Mouse (Mus musculus): ENCODE data around the gene Ndufc2. TPM values are rescaled to one million over a fixed set of nuclear protein-coding genes. Genes with fewer than 3 reads are reported as not detected.

Ndufc2 gene
- polyA plus RNA-seq, 1 experiment from 2014 or later = 364 TPM

DNA sequence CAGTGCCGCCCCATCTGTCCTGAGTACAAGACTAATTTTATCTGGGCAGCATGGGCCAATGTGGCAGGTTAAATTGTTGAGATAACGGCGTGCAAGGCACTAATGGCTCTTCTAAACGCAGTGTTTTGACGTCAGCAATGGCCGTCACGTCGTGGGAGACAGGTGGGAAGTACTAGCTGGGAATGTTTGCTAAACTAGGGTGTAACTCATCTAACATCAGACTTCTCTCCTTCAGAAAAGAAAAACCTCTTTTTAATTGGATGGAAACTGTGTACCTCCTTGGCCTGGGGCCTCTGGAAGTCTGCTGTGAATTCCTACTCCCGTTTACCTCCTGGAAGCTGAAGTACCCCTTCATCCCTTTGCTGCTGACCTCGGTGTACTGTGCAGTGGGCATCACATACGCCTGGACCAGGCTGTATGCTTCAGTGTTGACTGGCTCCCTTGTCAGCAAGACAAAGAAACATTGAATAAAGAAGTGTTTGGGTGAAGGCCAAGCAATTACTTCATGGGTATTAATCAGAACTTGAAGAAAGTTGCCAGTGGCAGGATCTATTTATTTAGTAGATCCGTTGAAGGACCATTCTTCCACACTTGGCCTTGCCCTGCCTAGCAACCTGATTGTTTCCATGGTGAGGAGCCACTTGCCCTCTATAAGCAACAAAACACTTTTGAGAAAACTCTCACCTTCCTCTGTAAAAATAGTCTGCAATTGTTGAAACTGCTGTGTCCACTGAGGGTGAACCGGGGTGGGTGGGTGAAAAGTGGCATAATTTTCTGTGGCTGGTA, 8.3 kb upstream of the Ndufc2 start:
- no peaks in the 10 kb centered on the region; the same call in 1 of the 2 replicates for H3K4me1 ChIP-seq
- peak; percentile 91 for ATAC-seq (ENCODE audit: low FRiP score)
- peak overlapping the region; percentile 30; the same call in 1 of the 2 replicates for H3K27ac ChIP-seq

DNA sequence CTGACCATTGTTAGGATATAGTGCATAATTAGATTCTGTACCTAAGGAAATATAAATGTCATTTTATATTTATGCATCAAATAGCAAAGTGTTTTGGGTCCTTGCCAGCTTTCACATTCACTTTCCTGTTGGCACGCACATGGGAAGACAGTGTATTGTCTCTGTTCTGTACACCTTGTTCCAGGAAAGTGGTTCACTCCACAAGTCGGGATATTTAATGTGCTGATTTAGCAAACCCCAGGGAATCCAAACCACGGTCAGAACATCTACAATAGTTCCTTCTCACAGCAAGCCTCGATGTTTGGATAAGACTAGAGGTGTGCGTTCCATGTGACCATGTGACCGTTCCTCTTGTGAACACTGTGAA, 7.7 kb upstream of the Ndufc2 start:
- no peaks in the 10 kb centered on the region; the same call in 1 of the 2 replicates for H3K4me1 ChIP-seq
- H3K9me3 ChIP-seq (replicated peaks) = no peaks in the 10 kb centered on the region
- WGBS = 81% methylated on average over 6 of the region's 6 CpGs
- H3K36me3 ChIP-seq = peaks cover 39% of the 10 kb centered on the region
- peak; percentile 42; the same call in 1 of the 2 replicates for ATAC-seq (ENCODE audit: low FRiP score)
- no peak overlapping the region for H3K9ac ChIP-seq
- no peak overlapping the region for H3K4me3 ChIP-seq
- H3K4me2 ChIP-seq (replicated peaks) = no peak overlapping the region
- H3K27ac ChIP-seq = no peak overlapping the region
- no peaks in the 10 kb centered on the region for H3K27me3 ChIP-seq

More for the DNA sequence above, 8.3 kb upstream of the Ndufc2 start:
- Histone ChIP-seq H3K9ac (no peak overlapping the region; the same call in 1 of the 2 replicates), H3K9me3 (replicated peaks) (no peaks in the 10 kb centered on the region), H3K4me2 (replicated peaks) (no peak overlapping the region), H3K36me3 (peaks cover 45% of the 10 kb centered on the region), H3K27me3 (no peaks in the 10 kb centered on the region), H3K4me3 (no peak overlapping the region)
- WGBS = 68% methylated on average over 13 of the region's 13 CpGs

DNA sequence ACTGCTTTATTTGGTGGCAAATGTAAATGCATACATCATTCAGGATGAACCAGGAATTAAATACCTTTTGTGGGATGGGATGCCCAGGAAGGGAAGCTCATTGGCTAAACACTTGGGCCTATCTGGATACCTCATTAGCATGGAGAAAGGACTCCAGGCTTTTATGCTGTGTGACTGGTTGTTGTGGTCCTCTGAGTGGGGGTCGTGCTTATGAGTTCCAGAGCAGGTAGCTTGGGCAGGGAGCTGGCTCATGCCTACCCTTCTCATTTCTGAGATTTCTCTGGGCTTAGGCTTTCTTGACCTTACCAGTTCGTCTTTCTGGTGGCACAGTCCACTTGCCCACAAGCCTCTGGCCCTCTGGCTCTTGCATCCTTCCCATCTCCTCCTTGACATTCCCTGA, 5.4 kb upstream of the Ndufc2 start:
- no peak overlapping the region for H3K4me2 ChIP-seq (replicated peaks)
- no peak overlapping the region for H3K9ac ChIP-seq
- no peak overlapping the region for H3K4me3 ChIP-seq
- H3K4me1 ChIP-seq = no peaks in the 10 kb centered on the region; the same call in 1 of the 2 replicates
- H3K9me3 ChIP-seq (replicated peaks) = no peaks in the 10 kb centered on the region
- H3K36me3 ChIP-seq = peaks cover 21% of the 10 kb centered on the region
- WGBS = 87% methylated on average over 2 of the region's 2 CpGs
- no peak overlapping the region for H3K27ac ChIP-seq
- no peak for ATAC-seq (ENCODE audit: low FRiP score)
- H3K27me3 ChIP-seq = no peaks in the 10 kb centered on the region

DNA sequence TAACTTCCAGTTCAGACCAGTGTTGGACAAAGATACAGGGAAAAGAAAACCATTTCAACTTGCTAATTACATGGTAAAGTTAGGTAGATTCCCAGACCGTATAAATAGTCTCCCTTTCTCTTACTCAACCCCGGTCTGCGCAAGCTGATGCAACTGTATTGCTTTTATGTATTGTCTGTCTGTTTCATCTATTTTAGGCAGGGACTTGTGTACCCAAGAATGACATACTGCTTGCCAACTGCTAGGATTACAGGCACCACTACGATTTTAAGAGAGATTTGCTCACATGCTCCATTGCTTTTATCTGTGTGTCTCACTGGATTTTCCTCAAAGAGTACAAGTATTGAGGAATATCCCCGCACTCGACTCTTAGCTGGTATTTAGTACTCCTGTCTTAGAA, 860 bp upstream of the Ndufc2 start:
- ATAC-seq (ENCODE audit: low FRiP score) = no peak
- H3K4me3 ChIP-seq = no peak overlapping the region

GRCm38 (mm10) chr7:97407145-97407544, 7.3 kb downstream of the Ndufc2 start:
- H3K9me3 ChIP-seq (replicated peaks) = no peaks in the 10 kb centered on the region
- no peak overlapping the region for H3K4me2 ChIP-seq (replicated peaks)
- no peak overlapping the region for H3K9ac ChIP-seq
- H3K27me3 ChIP-seq = no peaks in the 10 kb centered on the region
- H3K36me3 ChIP-seq = peaks cover 48% of the 10 kb centered on the region
- no peak overlapping the region for H3K27ac ChIP-seq
- ATAC-seq (ENCODE audit: low FRiP score) = no peak
- WGBS = 91% methylated on average over 10 of the region's 10 CpGs
- no peak overlapping the region for H3K4me3 ChIP-seq
- no peaks in the 10 kb centered on the region; the same call in 1 of the 2 replicates for H3K4me1 ChIP-seq

More for the DNA sequence above, 860 bp upstream of the Ndufc2 start:
- no peak overlapping the region for H3K9ac ChIP-seq
- no peak overlapping the region for H3K4me2 ChIP-seq (replicated peaks)
- H3K27me3 ChIP-seq = no peaks in the 10 kb centered on the region
- 0 out of 2 replicates have a peak, but pooled peaks cover 11% of the 10 kb centered on the region for H3K36me3 ChIP-seq
- WGBS = 91% methylated on average over 6 of the region's 6 CpGs
- no peaks in the 10 kb centered on the region for H3K9me3 ChIP-seq (replicated peaks)
- H3K27ac ChIP-seq = no peak overlapping the region
- H3K4me1 ChIP-seq = peaks cover 16% of the 10 kb centered on the region

GRCm38 (mm10) chr7:97411106-97411505, 11.3 kb downstream of the Ndufc2 start:
- Histone ChIP-seq H3K9me3 (replicated peaks) (no peaks in the 10 kb centered on the region), H3K27ac (no peak overlapping the region), H3K4me2 (replicated peaks) (no peak overlapping the region), H3K4me3 (no peak overlapping the region), H3K4me1 (peaks cover 3% of the 10 kb centered on the region; the same call in 1 of the 2 replicates), H3K9ac (no peak overlapping the region), H3K36me3 (peaks cover 48% of the 10 kb centered on the region), H3K27me3 (no peaks in the 10 kb centered on the region)
- no peak for ATAC-seq (ENCODE audit: low FRiP score)
- WGBS = 88% methylated on average over 2 of the region's 2 CpGs

DNA sequence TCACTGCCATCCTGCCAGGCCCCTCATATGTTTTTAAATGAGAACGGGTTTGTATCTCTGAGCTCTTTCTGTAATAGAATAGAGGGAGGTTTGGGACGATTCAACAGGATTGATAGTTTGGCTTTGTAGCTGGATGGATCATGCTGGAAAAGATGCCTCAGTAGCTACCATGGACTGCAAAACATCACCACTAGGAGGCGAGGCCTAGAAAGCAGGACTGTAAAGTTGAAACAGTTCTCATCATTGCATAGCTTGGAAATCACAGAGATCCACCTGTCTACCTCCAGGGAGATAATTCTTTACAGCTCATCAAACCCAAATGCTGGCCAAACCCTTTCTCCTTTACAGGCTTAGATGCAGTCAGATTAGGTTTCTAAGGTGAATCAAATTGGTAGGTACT, 11.8 kb downstream of the Ndufc2 start:
- peaks cover 48% of the 10 kb centered on the region for H3K36me3 ChIP-seq
- ATAC-seq (ENCODE audit: low FRiP score) = no peak
- H3K4me2 ChIP-seq (replicated peaks) = no peak overlapping the region
- no peaks in the 10 kb centered on the region for H3K9me3 ChIP-seq (replicated peaks)
- no peak overlapping the region for H3K9ac ChIP-seq
- no peak overlapping the region for H3K4me3 ChIP-seq
- no peak overlapping the region for H3K27ac ChIP-seq
- peaks cover 3% of the 10 kb centered on the region; the same call in 1 of the 2 replicates for H3K4me1 ChIP-seq
- 79% methylated on average over 3 of the region's 3 CpGs for WGBS
- H3K27me3 ChIP-seq = no peaks in the 10 kb centered on the region

DNA sequence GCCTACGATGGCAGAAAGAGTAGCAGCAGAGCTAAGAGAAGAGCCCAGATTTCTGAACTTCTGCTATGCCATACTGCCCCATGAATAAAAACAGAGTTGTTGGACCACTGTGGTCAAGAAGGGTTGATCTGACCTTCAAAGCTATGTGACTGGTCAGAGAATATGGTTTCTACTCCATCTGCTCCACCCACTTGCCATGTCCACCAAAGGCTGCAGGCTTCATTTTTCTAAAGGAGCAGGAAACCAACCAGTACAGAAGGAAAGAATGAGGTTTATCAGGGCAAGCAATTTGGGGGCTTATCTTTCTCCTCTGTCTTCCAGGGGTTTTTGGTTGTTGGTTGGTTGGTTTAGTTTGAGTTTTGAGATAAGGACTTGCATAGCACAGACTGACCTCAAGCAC, 14.2 kb downstream of the Ndufc2 start:
- Histone ChIP-seq H3K9ac (no peak overlapping the region), H3K4me1 (peaks cover 6% of the 10 kb centered on the region), H3K27ac (no peak overlapping the region), H3K36me3 (peaks cover 32% of the 10 kb centered on the region), H3K4me2 (replicated peaks) (no peak overlapping the region), H3K27me3 (no peaks in the 10 kb centered on the region), H3K9me3 (replicated peaks) (no peaks in the 10 kb centered on the region), H3K4me3 (no peak overlapping the region)
- 98% methylated on average over 1 of the region's 1 CpGs for WGBS
- ATAC-seq (ENCODE audit: low FRiP score) = no peak

GRCm38 (mm10) chr7:97414426-97414825, 14.6 kb downstream of the Ndufc2 start:
- Histone ChIP-seq H3K9me3 (replicated peaks) (no peaks in the 10 kb centered on the region), H3K27ac (no peak overlapping the region), H3K36me3 (peaks cover 28% of the 10 kb centered on the region), H3K4me1 (peaks cover 7% of the 10 kb centered on the region), H3K27me3 (no peaks in the 10 kb centered on the region), H3K4me3 (no peak overlapping the region), H3K4me2 (replicated peaks) (no peak overlapping the region), H3K9ac (no peak overlapping the region)
- WGBS = 85% methylated on average over 1 of the region's 1 CpGs
- no peak for ATAC-seq (ENCODE audit: low FRiP score)

DNA sequence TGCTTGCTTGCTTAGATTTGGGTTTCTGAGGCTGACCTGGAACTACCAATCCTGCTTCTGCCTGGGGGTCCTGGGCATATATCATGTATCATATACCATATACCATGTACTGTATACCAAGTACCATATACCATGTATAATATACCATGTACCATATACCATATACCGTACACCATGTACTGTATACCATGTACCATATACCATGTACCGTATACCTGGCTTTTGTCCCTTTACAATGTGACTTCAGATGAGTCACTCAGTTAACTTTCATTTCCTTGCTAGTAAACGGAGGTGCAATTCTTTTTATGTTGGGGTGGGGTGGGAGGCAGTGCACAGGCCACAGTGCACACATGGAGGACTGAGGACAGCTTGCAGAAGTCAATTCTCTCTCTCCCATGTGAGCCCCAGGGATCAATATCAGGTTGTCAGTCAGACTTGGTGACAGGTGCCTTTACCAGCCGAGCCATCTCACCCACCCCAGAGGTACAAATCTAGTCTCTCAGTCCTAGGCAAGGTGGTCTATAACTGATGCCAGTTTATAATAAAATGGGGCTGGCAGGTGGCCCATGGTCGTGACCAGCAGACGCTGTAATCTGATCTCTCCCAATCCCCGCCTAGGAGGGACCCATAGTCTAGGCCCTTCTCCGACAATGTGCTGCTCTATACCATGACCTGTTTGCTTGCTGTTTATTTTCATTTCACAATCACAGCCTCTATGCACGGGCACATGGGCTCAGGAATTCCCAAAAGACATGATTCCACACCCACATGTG, 15.3 kb downstream of the Ndufc2 start:
- no peak for ATAC-seq (ENCODE audit: low FRiP score)
- 64% methylated on average over 9 of the region's 9 CpGs for WGBS
- no peak overlapping the region for H3K4me3 ChIP-seq
- no peak overlapping the region for H3K4me2 ChIP-seq (replicated peaks)
- no peaks in the 10 kb centered on the region for H3K9me3 ChIP-seq (replicated peaks)
- no peaks in the 10 kb centered on the region for H3K27me3 ChIP-seq
- H3K36me3 ChIP-seq = peaks cover 21% of the 10 kb centered on the region
- no peak overlapping the region for H3K27ac ChIP-seq
- H3K4me1 ChIP-seq = peaks cover 7% of the 10 kb centered on the region
- H3K9ac ChIP-seq = no peak overlapping the region

GRCm38 (mm10) chr7:97416473-97416872, 16.7 kb downstream of the Ndufc2 start:
- no peak overlapping the region for H3K9ac ChIP-seq
- H3K27ac ChIP-seq = no peak overlapping the region
- H3K4me2 ChIP-seq (replicated peaks) = no peak overlapping the region
- H3K27me3 ChIP-seq = no peaks in the 10 kb centered on the region
- H3K4me1 ChIP-seq = peaks cover 7% of the 10 kb centered on the region
- no peak overlapping the region for H3K4me3 ChIP-seq
- H3K9me3 ChIP-seq (replicated peaks) = no peaks in the 10 kb centered on the region
- WGBS = 83% methylated on average over 4 of the region's 4 CpGs
- peaks cover 7% of the 10 kb centered on the region; the same call in 1 of the 2 replicates for H3K36me3 ChIP-seq
- no peak for ATAC-seq (ENCODE audit: low FRiP score)

DNA sequence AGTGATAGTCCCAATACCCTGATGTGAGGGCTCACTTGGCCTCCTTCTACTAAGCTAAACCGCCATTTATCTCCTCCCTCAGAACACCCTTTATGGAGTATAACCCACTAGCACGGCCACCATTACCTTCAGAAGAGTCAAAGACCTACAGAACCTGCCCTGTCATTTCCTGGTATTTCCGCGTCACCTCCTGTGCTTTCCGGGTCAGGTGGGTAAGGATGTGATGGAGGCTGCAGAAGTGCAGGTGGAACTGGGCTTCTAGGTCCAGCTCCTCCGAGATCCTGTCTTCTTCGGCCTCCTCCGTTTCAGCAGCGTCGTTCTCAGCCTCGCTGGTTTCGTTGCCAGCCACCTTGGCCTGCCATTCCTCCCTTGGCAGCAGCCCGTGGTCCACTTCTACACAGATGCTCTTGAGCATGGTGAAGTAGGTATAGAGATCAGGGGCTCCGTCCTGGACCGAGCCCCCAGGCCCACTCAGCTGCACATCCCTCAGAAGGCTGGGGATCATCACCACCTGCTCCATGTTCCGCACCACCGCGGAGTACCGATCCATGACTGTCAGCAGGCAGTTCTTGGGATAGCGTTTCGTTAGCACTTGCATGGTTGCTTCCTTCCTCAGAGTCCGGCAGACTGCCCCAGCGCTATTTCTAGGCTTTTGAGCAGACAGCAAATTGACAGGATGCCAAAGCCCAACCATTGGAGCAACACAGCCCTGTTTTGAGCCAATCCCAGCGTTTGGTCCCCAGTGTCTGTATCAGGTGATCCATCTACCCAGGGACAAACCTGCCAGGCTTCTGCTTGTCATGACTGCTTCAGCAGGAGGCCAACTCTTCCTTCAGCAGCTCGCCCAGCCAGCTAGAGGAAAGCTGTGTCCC, 17.3 kb downstream of the Ndufc2 start, which contains the start of gene Thrsp:
TSS of gene Thrsp (minus strand) at position 825 of the 872 bp plus-strand sequence.
- peaks cover 7% of the 10 kb centered on the region for H3K4me1 ChIP-seq
- peaks cover 5% of the 10 kb centered on the region; the same call in 1 of the 2 replicates for H3K36me3 ChIP-seq
- H3K4me2 ChIP-seq (replicated peaks) = no peak within 1 kb of the TSS
- no peaks in the 10 kb centered on the region for H3K27me3 ChIP-seq
- 83% methylated on average over 25 of the region's 25 CpGs for WGBS
- H3K27ac ChIP-seq = no peak within 1 kb of the TSS
- H3K9me3 ChIP-seq (replicated peaks) = no peaks in the 10 kb centered on the region
- H3K4me3 ChIP-seq = no peak within 1 kb of the TSS
- no peak for ATAC-seq (ENCODE audit: low FRiP score)
- H3K9ac ChIP-seq = no peak within 1 kb of the TSS
